Mouse (Mus musculus) T-helper 2 cell (primary cell): ENCODE data around the gene Fbxl17.

ENCODE experiments used
- in situ Hi-C: fragments of 300-600 bp; cut with MboI, MseI; formaldehyde crosslinking; loops from one replicate; pipeline ENCODE4 v1.15.1; 2025; ENCODE audit warnings: high pct_unique_total_duplicates

Fbxl17 gene

GRCm38 (mm10) chr17:63223675-63224074 is 276.1 kb downstream of the Fbxl17 start:
- in situ Hi-C loops = no loop called here

- in situ Hi-C loops = no loop called here
Observed at GRCm38 (mm10) chr17:63221632-63222031, 278.2 kb downstream of the Fbxl17 start.

- in situ Hi-C loops = no loop called here
Observed at GRCm38 (mm10) chr17:63220821-63221220, 279.0 kb downstream of the Fbxl17 start.

- in situ Hi-C loops = no loop called here
Observed at GRCm38 (mm10) chr17:63217016-63217415, 282.8 kb downstream of the Fbxl17 start.

- in situ Hi-C loops = no loop called here
Observed at GRCm38 (mm10) chr17:63212018-63212417, 287.8 kb downstream of the Fbxl17 start.

- in situ Hi-C loops = no loop called here
Observed at GRCm38 (mm10) chr17:63209151-63209550, 290.7 kb downstream of the Fbxl17 start.

GRCm38 (mm10) chr17:63208346-63208745 is 291.5 kb downstream of the Fbxl17 start:
- in situ Hi-C loops = no loop called here

- in situ Hi-C loops = no loop called here
Observed at GRCm38 (mm10) chr17:63207714-63208113, 292.1 kb downstream of the Fbxl17 start.

- in situ Hi-C loops = no loop called here
Observed at GRCm38 (mm10) chr17:63205316-63205715, 294.5 kb downstream of the Fbxl17 start.

- in situ Hi-C loops = no loop called here
Observed at GRCm38 (mm10) chr17:63203582-63204190, 296.1 kb downstream of the Fbxl17 start.

GRCm38 (mm10) chr17:63198703-63199102 is 301.1 kb downstream of the Fbxl17 start:
- in situ Hi-C loops = no loop called here

- in situ Hi-C loops = no loop called here
Observed at GRCm38 (mm10) chr17:63195496-63195895, 304.3 kb downstream of the Fbxl17 start.

- in situ Hi-C loops = no loop called here
Observed at GRCm38 (mm10) chr17:63193196-63193595, 306.6 kb downstream of the Fbxl17 start.

GRCm38 (mm10) chr17:63191345-63191744 is 308.5 kb downstream of the Fbxl17 start:
- in situ Hi-C loops = no loop called here

- in situ Hi-C loops = no loop called here
Observed at GRCm38 (mm10) chr17:63189274-63189673, 310.5 kb downstream of the Fbxl17 start.

- in situ Hi-C loops = no loop called here
Observed at GRCm38 (mm10) chr17:63185531-63185930, 314.3 kb downstream of the Fbxl17 start.

- in situ Hi-C loops = no loop called here
Observed at GRCm38 (mm10) chr17:63184844-63185504, 314.8 kb downstream of the Fbxl17 start.

GRCm38 (mm10) chr17:63183431-63183830 is 316.4 kb downstream of the Fbxl17 start:
- in situ Hi-C loops = no loop called here

GRCm38 (mm10) chr17:63181661-63182060 is 318.2 kb downstream of the Fbxl17 start:
- in situ Hi-C loops = no loop called here

- in situ Hi-C loops = no loop called here
Observed at GRCm38 (mm10) chr17:63180042-63180441, 319.8 kb downstream of the Fbxl17 start.

GRCm38 (mm10) chr17:63178331-63178730 is 321.5 kb downstream of the Fbxl17 start:
- in situ Hi-C loops = no loop called here

- in situ Hi-C loops = no loop called here
Observed at GRCm38 (mm10) chr17:63176411-63176810, 323.4 kb downstream of the Fbxl17 start.

- in situ Hi-C loops = no loop called here
Observed at GRCm38 (mm10) chr17:63172697-63173096, 327.1 kb downstream of the Fbxl17 start.
